Mouse (Mus musculus) thymus, postnatal 10 days (tissue): ENCODE results near the gene Atp8b3.

Source experiments
- DNase-seq, 2 experiments: peaks; one replicate each; pipeline ENCODE4 v3.0.0; 2021; ENCODE audit warnings: low spot score in 2 of 2

The Atp8b3 gene

DNA sequence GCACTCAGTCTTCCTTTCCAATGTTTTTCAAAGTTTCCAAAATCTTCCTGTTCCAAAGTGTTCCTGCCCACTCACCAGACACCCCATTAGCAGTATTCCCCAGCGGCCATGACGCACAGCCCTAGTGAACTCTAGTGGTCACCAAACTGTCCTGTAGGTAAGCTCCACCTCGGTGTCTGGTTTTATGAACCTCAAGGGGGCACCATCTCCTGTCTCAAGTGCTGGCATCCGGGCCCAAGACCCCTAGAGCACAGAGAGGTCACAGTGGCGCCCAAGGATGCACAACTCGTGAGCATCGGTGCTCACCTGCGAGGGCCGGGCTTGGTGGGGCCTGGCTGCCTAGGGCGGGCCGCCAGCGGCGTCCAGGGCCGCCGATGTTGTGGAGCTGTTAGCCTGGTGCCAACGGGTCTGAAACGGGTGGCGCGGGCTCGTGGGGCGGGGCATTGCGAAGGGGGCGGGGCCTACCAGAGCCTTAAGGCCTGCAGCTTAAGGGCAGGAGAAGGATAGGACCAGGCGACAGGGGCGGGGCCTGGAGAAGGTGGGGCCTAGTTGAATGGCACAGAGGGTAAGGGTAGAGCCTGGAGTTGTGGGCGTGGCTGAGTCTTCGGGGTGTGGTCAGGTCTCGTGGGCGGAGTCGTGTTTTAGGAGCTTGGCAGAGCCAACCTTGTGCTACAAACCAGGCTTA lies at the start of gene Atp8b3:
Gene Atp8b3, minus strand, starts transcription at position 415 of the 685 bp plus-strand sequence.
- DNase-seq, result peak; percentile 78 to 84

DNA sequence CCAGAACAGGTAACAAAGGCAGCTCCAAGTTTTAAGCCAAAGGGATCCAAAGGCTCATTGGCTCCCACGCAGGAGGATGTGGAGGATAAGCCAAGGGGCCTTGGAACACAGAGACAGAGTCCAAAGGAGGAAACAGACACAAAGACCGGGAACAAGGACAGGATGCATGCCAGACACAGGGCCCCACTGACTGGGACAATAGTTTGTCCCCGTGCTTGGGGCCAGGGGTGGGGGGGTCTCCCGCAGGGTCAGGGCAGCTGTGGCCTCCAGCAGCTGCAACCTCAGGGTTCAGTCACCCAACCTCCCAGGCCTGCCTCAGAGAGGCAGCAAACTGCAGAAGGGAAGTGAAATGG lies 48.4 kb upstream of the Atp8b3 start:
- no peak for DNase-seq

DNA sequence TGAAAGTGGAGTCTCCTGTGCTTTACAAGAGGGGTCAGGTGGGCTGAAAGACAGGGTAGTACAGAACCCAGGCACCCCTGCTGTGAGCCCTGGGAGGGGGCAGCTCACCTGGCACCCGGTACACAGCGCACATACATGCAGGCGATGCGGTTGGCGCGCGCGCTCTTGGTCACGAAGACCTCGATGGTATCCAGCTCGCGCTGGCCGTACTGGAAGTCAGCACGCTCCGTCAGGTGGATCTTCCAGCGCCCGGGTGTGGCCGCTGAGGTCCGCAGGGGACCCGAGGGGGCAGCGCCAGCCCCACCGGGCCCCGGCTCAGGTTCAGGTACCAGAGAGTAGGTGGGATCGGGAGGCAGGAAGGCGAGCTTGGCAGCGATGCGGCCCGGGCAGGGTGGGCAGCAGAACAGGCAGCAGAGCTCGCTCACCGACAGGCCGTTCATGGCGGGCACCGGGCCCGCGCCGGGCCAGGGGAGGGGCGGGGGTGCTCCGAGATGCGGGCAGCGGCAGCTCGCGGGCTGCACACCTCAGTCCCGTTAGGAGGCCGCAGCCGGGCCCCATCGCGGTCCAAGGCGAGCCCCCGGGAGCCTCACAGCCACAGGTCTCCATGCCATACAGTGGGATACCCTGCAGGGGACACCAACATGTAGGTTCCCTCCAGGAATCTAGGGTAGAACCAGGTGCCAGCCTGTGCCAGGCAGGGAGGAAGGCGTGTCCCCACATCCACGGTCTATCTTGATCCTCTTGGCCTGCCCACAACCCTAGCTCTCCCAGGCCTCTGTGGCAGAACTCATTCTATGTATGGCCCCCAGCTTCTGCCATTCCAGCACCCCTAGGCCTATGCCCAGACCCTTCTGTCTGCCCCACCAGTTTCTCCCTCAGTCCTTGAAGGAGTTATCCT lies 47.7 kb upstream of the Atp8b3 start:
- peak in 1 of 2 experiments; percentile 5 for DNase-seq

DNA sequence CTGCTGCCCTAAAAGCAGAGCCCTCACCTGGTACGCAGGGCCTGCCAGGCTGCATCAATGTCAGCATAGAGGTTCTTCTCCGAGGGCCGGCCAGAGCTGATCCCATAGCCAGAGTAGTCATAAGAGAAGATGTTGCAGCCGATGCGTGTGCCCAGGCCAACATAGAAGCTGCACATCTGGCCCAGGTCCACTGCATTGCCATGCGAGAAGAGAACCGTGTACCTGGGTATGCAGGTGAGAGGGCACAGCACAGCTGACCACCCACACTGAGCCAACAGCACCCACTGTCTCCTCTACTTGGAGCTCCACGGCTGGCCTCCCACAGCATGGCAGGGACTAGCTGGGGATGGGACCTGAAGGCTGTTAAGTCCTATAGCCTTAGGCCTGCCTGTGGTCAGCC lies 46.7 kb upstream of the Atp8b3 start:
- DNase-seq, result peak in 1 of 2 experiments; percentile 4

DNA sequence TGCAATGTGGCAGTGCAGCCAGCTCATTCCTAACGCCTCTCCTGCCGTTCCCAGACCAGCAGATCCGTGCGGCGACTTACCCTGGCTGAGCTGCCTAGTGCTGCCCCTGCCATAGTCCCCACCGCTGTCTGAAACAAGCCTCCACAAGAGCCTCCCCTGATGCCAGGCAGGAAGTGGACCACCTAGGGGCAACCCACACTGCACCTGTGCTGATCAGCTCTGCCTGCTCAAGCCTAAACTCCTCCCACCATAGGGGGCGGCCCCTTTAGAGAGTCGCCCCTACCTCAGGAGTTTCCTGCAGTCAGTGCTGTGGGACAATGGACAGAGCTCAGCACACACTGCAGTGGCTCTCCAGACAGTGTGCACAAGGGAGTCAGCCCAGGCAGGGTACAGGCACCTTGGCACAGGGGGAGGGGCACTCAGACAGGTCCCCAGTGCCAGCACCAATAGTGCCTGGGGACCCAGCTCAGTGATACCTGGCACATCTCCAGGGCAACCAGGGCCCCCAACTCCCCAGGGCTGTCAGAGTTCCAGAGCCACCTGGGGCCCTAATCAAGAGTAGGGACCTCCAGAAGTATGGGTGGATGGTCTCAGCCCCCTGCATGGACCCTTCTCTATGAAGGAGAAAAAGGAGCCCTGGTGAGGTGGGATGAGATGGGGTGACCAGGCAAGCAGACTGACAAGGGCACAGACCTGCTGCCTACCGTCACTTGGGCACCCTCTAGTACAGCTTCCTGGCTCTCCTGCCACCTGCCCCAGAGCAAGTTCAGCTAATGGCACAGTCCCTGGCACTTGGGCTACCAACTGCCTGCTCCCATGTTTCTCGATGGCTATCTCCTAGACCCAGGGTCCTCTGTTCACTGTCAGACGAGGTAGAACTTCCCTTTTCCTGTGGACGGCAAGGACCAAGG lies 46.0 kb upstream of the Atp8b3 start:
- peak; percentile 65 to 66 for DNase-seq

DNA sequence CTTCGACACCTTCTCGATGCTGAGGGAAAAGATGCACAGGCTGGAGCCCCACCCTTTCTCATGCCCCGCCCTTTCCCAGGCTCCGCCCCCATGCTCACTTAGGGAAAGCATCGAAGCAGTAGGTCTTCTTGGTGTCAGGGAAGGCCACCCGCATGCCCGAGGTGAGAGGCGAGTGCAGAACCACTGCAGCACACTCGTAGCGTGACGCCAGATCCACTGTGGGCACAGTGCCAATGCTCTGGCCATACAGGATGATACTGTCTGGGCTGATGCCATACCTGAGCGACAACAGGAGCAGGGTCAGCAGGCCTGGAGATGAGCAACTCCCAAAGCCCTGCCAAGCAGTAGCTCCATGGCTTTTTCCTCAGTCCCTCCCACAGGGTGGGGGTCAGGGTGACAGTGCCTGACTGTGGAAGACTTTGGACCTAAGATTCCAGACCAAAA lies 45.1 kb upstream of the Atp8b3 start:
- DNase-seq, result no peak

DNA sequence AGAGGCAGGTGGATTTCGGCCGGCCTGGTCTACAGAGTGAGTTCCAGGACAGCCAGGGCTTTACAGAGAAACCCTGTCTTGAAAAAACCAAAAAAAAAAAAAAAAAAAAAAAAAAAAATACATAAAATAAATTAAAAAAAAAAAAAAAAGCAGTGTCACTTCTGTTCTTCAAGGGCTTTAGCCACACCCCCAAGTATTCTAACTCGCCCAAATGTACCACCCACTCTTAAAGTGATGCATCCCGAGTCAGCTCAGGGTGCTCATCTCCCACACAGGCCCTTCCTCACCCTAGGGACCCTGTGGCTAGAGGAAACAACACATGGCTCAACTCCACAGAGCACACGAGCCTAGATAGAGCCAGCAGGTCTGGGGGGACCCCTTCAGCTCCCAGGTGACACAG lies 44.1 kb upstream of the Atp8b3 start:
- DNase-seq, result no peak

DNA sequence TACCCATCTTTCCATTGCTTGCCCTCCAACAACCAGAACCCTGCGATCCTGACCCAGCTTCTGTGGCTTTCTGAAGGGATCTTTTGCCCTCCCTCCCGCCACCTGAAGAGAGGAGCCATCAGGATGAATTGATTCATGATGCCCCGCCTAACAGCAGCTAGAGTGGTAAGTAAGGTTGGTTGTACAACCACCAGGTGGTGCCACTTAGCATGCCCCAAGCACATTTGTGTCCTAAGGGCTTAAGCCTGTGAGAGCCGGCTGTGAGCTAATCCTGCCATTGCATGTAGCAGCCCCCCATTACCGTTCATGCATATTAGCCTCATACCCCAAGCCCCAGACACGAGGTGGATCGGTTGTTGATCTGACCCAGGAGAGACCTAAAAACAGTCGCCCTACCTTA lies 40.0 kb upstream of the Atp8b3 start:
- DNase-seq, result peak; percentile 72 to 74

DNA sequence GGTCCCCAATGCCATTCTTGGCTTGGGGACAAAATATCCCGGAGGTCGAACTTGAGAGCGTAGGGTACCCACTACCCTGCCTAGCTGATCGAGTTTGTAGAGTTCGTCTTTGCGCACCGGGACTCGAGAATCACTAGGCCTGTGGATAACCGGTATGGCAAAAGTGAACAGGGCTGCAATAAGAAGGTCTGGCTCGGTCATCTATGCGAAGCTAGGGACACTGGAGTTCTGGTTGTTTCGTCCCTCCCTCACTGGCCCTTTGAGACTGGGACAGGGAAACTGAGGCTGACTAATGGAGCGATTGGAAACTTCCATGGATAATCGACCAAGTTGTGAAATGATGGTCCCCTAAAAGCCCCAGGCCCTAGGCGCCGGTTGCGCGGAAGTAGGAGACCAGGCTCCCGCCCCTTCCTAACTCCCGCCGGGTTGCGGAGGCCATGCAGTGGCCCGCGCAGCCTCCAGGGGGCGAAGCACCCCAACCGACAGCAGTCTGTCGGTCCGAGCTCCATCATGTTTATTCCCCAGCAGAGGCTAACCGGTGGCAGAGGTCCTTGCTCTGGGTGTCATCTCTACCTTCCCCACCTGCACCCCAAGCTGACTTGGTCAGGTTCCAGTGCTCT lies 39.3 kb upstream of the Atp8b3 start:
- peak; percentile 85 to 89 for DNase-seq

DNA sequence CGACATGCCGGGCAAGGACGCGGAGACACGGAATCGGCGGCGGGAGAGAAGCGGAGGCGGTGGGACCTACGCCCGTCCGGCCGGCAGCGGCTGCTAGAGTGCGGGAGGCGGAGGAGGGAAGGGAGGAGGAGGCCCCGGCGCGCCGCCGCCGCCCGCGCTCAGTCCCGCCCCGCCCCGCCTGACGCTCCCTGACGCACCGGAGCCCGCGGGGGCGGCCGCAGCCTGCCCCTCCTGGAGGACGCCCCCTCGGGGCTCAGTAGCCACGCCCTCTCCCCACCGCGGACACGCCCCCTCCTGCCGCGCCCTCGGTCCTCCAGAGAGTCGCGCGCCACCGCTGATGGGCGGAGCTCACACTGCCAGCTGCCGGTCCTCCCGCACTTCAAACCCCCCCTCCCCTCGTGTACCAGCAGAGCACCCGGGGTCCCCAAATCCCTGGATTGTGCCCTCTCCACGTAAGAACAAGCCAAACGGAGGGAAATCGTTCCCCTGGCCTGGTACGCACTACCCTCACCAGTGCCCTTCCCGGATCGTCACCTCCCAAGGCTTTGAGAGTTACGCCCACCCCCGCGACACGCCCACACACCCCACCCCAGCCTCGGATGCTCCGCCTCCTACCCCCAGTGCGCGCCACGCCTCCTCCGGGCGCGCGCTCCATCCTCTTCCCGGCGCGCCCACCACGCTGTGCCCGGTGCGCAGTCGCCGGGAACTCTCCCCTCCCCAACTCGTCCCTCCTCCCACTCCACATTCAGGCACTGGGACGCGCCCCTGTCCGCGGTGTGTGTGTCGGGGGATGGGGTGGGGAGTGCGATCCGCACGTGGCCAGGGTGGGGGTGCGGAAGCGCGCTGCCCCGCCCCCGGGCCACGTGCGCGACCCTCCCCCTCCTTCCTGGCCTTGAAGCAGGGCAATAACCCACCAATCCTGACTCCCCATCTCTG lies 38.5 kb upstream of the Atp8b3 start, which contains the start of gene Klf16:
Gene Klf16, minus strand, starts transcription at position 127 of the 936 bp plus-strand sequence.
- DNase-seq, result peak; percentile 98 to 99

DNA sequence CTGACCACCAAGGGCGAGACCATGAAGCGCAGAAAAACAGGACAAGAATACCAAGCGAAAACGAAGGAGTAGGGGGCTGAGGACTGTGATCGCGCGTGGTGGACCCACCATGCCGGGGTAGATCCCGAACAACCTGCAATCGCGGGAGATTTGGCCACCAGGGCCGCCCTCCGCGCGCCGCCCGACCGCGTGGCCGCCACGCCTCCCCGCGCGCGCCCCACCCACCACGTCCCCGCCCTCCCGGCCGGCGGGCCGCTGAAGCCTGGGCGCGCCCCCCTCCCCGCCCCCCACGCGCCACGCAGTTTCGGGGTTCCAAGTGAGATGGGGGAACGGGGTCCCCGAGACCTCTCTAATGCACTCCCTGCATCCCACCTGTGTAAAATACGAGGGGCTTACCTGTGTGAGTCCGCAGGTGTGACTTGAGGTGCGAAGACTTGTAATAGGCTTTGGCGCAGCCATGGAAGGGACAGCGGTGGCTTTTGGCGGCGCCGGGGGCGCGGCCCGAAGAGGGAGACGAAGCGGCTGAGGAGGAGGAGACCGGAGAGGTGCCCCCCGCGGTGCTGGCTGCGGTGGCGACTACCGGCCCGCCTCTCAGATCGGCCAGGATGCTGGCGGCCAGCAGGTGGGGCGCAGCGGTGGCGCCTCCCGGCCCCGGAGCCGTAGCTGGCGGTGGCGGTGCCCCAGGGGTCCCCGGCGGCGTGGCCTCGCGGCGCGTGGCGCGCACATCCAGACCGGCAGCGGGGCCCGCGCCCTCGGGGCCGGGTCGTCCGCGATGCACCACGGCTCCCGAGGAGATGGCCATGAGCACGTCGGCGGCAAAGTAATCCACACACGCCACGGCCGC lies 37.6 kb upstream of the Atp8b3 start:
- DNase-seq, result peak; percentile 47 to 51

DNA sequence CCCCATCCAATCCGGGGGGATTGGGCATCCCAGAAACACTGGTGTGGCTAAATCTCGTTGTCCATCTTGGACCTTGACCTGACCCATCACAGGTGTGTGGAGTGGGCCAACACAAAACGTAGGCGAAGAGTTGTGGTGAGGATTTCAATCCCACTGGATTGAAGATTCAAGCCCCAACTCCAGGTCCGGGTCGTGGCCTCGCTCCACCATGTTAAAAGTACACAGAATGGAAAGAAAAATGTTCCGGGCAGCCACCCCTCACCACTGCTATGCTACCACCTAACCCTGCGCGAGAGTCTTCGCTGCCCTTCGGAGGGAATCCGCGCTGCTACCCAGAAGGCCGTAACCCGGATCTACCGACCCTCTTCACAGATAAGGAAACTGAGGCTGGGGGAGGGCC lies 37.0 kb upstream of the Atp8b3 start:
- no peak for DNase-seq

DNA sequence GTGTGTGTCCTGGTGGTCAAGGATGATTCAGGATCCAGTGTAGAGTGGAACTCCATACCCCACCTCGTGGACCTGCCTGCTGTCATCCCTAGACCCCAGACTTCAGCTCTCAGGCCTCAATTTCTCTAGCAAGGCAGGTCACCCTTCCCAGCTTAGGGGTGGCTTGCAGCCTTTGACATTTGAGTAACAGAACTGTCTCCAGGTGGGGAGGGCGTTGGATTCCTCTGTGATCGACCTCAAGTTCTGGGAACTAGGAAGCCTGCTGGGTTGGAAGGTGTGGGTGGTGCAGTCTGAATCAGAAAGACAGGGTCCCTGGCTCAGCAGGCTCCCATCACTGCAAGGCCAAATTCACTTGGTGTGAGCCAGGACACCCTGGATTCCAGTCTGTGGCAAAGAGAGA lies 36.0 kb upstream of the Atp8b3 start:
- DNase-seq, result no peak

DNA sequence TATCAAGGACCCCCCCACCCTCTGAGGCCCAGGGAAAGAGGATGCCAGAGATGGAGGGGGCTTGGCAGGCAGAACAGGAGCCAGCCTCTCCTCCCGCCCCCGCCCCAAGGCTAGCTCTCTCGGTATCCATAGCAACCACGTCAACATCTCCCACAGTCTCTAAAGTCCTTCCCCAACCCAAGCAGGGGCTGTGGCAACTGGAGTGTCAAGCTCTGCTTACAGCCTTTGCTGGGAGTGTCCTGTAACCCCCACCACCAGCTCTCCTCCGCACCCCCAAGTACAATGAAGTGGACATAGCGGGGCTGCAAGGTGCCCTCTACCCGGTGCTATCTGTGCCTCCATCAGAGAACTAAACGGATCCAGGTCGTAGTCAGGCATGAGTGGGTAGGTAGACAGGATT lies 35.0 kb upstream of the Atp8b3 start:
- DNase-seq, result no peak

DNA sequence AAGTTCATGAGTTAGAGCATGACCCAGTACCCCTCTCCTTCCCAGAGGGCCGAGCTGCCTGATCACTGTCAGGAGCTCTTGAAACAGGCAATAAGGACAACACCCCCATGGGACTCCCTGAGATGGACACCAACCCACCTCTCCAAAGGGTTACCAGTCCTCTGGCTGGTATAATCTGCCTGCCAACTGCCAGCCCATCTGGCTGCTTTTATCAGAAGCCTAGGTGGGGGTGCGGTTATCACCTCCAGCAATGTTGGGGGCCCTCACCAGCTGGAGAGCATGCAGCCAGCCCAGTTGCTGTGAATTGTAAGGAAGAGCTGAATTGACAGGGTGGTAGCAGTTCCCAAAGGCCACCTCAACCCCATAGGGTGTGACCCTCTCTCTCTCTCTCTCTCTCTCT lies 33.6 kb upstream of the Atp8b3 start:
- no peak for DNase-seq

DNA sequence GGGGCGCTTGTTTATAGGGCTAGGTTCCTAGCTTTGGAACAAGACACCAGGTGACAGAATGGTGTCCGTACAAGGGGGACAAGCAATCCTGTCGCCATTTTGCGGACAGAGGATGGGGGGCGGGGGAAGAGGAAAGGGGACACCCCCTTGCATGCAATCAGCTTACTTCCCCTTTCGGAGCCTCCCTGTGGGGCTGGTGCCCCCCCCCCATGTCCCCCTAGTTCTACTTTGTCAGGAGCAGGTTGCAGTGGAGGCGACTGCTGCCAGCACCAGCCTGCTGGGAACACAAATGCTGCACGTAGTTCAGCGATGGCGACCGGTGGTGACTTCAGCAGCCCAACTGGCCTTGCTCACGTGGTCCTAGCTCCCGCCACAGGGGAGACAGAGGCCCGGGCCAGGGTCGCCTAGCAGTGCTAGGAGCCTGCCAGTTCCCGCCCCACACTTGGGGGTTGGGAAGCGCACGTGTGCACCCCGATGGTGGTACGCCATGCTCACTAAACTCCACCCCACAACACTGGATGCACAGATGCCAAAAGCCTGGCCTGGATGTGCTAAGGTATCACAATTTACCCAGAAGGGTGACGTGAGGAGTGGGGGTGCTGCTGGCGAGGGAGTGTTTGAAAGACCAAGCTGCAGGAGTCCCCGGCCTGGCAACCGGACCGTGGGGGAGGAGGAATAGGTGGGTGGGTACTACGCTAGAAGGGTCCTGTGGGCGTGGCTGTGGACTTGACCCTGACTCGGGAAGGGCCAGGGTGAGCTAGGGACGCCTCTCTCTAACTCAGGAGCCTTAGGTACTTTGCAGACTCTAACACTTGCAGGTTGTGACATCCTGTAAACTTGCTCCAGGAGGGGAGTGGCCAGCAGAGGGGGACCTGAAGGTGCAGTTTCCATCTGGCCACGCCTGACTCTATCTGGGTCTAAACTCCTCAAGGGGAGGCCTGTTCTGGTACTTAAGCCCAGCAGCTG lies 32.2 kb upstream of the Atp8b3 start:
- DNase-seq, result no peak

DNA sequence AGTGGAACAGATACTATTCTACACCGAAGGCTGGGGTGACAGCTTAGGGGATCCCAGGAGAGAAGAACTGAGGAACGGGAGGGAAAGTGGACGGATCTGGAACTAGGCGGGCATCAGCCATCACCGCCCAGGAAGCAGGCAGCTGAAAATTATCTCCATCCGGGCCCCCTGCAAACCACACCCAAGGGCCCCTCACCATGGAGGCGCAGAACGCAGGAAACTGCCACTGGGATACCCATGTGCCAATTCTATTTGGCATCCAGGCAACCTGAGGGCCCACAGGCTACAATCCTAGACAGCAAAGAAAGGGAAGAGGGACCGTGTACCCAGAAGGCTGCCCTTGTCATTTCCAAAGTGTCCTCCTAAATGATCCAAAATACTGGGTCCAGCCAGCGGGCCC lies 31.5 kb upstream of the Atp8b3 start:
- DNase-seq, result no peak

DNA sequence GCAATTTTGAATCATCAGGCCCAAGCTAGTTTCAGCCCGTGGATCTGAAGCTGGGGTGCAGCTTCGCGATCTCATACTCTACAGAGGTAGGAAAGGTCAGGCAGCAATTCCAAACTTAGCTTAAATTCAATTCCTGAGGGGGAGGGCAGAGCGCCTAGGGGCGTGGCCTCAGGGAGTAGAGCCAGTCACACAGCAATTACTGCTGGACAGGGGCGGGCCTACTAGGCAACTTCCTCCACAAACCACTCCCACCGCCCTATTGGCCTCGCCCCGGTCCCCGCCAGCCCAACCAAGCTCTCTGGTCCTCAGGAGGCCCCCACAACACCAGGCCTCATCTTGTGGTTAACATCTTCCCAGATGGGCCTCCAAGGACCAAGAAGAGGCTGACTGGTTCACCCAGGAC lies 30.7 kb upstream of the Atp8b3 start:
- DNase-seq, result no peak
